Mouse (Mus musculus) frontal cortex, adult (tissue): ENCODE data around the gene Ptgis.

Experiments
- ATAC-seq: cut with Nextera tagmentation; 2 replicates; pipeline ENCODE4 v1.9.2; 2017; ENCODE audit warnings: mild to moderate bottlenecking, moderate library complexity, mixed read lengths; ENCODE audit not compliant: low TSS enrichment

The Ptgis gene

DNA sequence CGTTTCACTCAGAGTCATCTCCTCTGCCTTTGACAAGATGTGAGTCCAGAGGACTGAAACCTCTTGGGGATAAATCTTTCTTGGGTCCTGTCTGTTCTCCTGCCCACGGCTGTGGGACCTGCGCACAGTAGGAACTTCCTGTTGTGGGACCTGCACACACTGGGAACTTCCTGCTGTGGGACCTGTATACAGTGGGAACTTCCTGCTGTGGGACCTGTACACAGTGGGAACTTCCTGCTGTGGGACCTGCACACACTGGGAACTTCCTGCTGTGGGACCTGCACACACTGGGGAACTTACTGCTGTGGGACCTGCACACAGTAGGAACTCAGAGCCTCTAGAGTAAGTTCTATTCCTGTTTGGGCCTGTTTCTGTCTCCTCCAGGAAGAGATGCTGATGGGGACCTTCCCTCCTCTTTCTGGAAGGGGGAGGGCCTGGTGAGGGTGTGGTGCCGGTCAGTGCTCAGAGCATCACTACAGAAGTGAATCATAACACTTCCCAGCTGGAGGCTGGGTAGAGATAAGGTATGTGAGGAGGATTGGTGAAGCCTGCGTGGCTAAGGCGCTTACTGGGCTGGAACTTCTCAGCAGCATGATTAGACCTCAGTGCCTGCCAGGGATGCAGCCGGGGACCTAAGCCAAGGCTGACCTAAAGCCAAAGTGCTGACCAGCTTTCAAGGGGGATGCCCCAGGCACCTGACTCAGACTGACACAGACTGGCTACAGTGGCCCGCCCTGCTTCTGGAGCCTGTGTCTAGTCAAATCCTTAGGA is 22.8 kb upstream of the Ptgis start:
- no peak for ATAC-seq

DNA sequence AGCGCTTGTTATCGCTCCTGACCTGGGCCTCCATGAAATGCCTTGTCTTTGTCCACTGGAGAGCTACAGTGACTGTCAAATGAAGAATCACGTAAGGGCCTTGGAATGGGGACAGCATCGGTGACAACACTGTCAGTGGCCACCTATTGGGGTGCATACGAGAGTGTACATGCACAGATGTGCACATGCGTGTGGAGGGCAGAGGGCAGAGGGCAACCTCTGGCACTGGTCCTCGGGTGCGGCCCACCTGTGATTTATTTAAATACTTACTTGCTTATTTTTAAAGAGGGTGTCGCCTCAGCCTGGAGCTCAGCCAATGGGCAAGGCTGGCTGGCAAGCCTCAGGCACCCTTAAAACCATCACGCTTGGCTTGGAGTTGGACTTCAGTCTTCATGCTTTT is 22.0 kb upstream of the Ptgis start:
- no peak for ATAC-seq

DNA sequence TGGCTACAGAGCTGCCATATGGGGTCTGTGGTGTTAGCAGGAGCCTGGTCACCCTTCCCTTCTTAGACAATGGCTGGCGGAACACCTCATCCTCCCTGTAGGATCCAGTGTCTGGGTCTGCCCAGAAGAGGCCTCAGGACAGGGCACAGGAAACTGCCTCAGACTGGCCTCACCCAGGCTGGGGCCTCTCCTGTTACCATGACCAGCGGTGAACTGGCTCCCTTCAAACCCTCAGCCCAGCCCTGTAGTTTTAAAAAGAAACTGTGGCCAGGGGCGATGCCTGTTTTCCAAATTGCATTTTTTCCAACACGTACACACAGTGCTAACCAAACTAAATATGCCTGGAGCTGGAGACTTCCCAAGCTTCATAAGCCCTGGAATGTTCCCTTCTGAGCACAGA is 20.7 kb upstream of the Ptgis start:
- ATAC-seq = no peak

DNA sequence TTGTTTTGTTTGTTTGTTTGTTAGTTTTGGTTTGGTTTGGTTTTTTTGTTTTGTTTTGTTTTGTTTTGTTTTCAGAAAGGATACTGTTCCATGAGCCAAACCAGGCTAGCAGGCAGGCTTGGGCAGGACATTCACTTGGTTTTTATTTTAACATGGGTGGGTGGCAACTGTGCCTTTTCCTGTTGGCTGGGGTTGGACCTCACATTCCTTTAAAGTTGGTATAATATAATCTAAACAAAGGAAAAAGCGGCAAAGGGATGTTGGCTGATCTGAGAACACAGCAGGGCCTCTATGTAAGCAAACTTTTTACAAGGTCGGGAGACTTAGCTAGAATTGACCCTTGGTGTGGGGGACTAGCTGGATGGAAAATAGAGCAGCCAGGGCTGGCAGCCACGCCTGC is 17.4 kb upstream of the Ptgis start:
- no peak for ATAC-seq

DNA sequence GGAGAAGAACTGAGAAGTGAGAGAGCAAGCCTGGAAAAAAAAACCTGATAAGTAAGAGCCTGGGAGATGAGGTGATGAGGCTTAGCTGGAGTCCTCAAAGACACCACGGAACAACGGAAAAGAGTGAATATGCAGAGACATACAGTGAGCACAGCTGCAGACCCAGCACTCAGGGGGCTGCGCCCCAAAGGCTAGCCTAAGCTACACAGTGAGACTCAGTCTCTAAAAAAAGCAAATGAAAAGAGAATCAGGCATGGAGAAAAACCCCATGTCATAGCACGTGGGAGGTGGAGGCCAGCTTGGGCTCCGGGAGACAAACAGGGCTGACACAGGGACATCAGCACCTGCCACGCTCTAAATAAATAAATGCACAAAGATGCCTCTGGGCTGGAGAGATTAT is 14.4 kb upstream of the Ptgis start:
- ATAC-seq = no peak

DNA sequence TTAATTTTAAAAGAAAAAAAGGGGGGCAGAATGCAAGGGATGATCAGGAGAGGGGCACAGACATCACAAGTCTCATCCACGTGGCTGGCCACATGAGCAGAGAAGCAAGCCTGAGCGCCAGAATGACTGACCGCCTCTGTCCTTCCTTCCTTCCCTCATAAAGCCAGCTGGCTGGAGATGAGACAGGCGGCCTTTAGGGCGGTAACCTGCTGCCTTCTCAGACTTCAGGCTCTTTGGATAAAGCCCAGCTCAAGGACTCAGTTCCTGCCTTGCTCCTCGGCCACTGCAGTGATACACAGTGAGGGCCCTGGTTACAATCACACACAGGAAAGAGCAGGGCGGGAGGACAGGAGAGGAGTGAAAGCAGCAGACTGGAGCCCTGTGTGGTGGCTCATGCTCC is 13.8 kb upstream of the Ptgis start:
- no peak for ATAC-seq

DNA sequence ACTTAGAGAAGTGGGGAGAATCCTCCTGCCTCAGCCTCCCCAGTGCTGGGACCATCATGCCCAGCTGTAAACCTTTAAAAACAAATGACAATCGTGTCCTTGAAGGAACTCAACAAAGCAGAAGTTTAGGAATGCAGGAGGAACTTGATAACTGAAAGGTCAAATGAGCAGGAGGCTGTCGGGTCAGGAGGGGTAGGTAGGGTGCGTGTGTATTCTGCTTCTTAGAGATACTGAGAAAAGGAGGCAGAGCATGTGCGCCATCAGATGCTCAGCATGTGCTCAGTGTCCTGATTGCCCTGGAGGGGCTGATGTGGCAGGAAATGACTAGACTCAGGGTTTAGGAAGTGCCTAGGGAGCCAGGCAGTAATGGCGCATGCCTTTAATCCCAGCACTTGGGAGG is 13.1 kb upstream of the Ptgis start:
- ATAC-seq = no peak

DNA sequence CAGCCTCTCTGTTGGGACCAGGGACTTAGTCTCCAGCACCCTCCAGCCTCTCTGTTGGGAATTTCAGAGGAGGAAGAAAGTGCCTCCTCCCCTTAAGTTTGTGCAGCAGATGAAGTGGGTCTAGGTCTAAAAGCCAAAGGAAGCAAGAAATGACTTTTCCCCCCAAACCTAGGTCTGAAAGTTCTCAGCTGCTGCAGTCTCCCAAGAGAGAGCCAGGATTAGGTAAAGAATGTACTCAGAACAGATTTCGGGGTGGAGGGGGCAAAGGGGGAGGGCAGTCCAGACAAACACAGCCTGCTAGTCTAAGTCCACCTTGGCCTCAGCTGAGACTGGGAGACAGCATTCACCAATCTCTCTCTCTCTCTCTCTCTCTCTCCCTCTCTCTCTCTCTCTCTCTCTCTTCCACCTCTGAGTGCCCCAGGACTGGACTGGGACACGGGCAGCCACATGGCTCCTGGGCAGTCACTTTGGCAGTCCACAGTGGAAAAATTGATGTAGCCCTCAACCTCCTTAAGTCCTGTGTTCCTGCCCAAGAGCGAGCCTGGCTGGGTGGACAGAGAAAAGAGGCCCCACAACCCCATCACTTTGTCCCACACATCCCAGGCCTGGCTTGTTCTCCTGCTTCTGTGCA is 11.8 kb upstream of the Ptgis start:
- no peak for ATAC-seq

DNA sequence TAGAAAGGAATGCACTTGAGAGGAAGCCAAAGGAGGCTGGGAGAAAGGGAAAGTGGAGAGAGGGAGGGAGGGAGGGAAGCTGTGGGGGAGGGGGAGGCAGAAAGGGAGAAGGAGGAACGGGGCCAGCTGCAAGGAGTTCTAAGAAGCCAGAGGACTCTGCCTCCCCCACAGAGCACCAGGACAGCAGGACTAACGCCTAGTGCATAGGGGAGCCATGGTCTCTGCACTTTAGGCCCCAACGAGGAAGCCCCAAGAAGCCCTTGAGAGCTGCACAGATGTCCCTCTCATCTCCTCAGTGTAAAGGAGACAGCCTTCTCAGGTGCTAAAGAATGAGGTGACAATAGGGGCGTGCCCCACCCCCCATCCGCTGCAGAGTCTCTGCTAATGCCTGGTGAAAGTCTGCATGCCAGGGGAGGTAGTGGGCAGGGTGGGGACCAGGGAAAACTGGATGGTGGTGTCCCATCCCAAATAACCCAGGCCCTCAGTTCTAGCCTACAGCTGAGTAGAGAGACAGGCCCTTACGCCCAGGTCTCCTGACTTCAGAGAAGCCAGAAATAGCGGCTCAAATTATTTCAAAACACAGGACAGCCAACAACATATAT is 10.4 kb upstream of the Ptgis start:
- no peak for ATAC-seq

DNA sequence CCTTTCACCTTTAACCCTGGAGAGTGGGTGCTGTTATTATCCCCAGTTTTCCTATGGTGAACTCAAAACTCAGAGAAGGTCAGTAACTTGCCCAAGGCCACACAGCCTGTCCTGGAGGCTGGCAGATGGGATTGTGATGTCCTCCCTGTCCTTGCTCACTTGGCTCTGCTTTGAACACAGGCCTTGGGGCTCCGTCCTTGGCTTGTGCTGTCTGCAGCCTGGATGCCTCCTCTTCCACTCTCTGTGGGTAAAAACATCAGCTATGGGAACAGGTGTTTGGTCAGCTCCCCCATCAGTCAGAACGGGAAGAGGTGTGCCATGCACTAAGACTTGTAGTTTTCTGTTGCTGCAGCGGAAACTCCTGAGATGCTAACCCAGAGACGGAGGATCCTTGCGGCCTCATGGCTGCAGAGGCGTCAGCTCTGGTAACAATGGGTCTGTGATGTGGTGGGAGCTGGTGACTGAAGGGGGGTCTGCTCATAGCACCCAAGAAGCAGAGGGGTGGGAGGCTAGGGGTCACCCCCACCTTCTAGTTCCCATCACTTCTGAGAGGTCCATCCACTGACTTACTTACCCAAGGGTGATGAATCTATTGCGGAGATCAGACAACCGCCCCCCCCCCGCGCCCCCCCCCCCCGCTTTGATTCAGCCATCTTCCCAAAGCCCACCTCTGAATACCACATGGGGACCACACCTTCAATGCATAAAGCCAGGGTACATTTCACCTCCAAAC is 9.8 kb upstream of the Ptgis start:
- ATAC-seq = no peak

DNA sequence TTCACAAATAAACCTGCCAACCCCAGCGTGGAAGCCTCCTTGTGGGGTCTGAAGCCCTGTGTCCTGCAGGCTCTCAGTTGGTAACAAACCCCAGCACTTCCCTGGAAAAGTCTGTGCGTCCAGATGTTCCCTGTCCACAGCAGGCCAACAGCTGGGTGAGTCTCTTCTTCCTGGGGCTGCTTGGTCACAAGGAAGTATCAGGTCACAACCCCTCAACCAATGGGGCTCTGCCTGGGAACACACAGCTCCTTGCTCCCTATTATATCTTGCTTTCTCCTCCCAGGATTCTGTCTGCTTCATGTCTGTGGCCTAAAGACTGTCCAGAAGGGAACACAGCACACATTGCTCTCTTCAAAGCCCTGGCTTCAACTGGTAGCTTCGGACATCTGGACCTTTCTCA is 9.2 kb upstream of the Ptgis start:
- no peak for ATAC-seq

DNA sequence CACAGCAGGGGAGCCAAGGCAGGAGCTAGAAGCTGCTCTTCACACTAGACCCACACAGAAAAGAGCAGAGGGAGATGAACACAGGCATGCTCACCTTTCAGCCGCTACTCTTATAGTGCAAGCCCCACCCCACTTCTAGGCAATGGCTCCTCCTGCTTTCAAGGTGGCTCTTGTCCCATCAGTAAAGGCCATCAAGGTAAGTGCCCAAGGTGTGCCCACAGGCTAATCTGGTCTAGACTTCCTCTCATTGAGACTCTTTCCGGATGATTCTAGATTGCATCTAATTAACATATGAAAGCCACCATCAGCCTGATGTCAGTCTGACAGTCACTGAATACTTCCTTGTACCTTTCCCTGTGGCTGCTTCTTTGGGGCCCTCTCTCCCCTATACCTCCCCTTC is 7.4 kb upstream of the Ptgis start:
- no peak for ATAC-seq

DNA sequence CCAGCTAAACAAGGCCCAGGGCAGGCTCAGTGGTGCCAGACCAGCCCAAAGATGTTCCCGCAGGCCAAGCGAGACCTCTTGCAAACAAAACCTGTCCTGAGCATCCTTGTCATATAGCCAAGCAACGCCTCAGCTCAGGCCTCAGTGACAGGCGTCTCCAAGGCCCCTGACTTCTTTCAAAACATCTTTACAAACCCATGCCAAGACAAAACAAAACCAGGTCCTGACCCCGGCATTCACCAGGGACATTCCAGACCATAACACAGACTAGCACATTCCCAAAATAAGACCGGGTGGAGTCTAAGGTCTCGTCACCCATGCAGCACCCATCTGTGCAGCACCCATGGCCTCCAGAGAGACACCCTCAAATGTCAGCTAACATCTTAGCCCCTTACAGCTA is 6.3 kb upstream of the Ptgis start:
- ATAC-seq = no peak

DNA sequence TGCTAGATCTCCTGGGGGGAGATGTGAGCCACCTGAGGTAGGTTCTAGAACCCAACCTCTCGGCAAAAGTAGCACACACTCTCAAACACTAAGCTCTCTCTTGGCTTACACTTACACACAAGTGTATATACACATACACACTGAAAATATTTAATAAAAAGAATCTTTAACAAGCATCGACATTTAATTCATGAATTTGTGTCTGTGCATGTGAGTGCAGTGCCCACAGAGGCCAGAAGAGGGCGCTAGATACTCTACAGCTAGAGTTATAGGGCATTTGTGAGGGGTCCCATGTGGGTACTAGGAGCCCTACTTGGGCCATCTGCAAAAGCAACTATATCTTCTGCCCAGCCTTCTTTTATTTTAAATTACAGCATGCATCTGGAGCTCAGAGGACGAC is 4.5 kb upstream of the Ptgis start:
- ATAC-seq = no peak

DNA sequence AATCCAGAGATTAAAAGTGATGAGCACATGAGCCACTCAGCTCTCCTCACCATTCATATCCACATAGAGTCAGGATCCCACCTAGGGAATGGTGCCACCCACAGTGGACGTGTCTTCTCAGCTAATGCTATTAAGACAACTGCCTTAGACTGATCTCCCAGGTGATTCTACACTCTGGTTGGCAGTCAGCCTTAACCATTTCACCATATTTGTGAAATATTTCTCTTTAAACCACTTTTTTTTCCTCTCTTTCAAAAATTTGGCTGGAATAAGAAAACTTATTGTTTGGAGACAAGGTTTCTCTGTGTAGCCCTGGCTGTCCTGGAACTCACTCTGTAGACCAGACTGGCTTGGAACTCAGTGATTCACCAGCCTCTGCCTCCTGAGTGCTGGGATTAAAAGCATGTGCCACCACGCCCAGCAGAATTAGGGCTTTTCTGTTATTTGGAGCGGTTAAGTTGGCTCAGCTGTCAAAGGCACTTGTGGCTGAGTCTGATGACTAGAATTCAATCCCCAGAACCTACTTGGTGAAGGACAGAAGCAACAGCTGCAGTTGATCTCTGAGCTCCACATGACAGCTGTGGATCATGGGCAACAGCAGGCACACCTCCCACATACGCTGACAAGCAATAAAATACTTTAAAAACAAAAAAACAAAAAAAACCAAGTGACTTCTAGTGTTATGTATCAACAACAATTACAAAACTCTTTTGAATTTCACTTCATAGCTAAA is 3.6 kb upstream of the Ptgis start:
- no peak for ATAC-seq

DNA sequence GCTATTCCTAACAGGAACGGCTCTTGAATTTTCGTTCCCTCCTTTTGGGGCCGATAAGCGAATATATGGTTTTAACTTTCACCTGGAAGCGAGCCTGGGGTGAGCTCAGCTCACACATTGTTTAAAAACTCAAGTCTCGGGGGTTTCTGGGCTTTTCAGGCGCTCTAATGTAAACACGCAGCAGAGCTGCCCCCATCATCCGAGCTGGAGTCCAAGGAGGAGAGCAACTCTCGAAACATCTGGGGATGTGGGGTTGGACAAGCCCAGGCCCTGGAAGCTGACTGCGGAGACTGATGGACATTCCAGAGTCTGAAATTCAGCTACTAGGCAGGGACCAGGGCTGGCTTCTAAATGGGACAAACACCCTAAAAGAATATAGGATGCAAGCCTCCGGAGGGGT is 1.1 kb downstream of the Ptgis start:
- ATAC-seq = no peak

DNA sequence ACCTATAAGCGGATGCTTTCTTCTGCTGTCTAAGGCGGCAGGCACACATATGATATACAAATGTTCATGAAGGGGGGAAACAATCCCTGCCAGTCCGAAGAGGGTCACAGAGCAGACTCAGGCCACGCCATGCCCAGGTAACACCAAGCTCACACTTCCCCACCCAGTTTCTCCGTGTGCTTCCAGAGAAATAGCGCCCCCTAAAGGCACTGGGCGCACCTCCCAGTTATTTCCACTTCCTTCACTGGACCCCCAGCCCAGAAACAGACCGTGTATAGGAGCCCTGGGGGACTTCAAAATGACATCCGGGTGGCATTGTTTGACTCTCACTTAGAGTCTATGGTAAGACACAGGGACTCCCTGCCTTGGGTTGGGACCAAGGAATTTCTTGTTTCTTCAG is 3.2 kb downstream of the Ptgis start:
- no peak for ATAC-seq

DNA sequence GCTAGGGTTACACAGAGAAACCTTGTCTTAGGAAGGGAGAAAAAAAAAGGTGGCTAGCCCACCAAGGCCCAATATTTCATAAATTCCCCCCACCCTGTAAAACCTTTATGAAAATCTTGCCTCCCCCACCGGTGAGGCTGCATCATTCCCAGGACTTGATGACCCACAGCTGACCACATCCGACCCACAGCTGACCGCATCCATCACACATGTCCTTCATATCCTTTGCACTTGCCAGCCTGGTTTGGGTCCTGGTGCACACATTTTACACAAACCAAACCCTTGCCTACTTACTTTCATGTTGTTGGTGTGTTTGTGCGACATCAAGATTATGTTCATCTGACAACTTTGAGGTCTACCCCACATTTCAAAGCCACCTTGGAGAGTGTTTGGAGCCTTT is 4.2 kb downstream of the Ptgis start:
- ATAC-seq = no peak

DNA sequence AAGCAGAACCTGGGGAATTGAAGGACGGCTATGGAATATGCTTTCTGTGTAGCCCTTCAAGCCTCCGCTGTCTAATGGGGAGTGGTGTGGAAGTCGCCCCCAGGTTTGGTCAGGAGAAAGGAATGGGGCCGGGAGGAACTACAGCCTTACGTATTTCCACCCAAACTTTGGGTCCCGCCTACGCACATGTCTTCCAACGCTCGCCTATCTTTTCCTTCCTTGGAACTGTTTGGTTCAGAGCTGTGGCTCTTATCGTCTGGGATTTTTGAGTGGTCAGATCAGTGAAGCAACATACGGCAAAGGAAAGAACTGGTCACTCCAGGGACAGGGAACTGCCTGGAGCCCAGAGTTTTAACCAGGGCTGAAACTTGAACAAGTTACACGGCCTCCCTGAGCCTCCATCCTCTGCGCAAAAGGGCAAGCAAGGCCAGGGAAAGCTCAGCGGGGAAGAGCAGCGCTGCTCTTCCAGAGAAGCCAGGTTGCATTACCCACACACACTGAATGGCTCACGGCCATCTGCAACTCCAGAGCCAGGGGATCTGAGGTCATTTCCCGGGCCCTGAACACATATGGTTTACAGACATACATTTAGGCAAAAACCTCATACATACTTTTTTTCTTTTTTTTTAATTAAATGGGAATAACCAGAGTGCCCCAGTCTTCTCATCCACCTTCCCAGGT is 4.9 kb downstream of the Ptgis start:
- no peak for ATAC-seq

DNA sequence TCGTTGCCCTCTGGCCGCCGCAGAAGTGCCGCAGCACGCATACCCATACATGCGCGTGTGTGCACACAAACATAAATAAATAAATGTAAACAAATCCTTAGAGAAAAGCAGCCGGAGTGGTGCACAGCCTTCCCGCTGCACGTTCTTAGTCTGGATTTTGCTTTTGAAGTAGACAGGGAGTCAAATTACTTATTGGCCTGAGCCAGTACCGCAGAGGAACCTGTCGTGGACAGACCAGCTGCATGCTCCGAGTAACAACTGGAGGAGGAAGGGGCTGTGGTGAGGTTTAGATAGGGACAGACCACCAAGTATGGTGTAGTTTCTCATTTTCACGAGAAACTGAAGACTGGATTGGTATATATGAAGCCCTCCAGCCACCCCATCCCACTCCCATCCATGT is 6.6 kb downstream of the Ptgis start:
- ATAC-seq = no peak

DNA sequence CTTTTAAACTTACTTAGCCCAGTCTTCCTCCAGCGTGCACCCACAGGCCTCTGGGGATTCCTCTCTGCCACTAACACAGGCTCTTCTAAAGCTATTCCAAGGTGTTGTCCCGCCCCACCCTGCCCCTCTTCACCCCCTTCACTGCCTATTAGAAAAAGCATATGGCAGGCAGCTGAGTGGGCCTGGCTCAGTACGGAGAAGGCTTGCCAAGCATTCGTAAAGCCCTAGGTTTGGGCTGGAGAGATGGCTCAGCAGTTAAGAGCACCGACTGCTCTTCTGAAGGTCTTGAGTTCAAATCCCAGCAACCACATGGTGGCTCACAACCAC is 7.4 kb downstream of the Ptgis start:
- no peak for ATAC-seq
